Mouse (Mus musculus) right cerebral cortex, adult 18-20 months (tissue): ENCODE measurements around the gene Rnpc3.
"Not testable (repeated sequence)": the region's sequence is repeated elsewhere in the genome, so short reads cannot be mapped to it uniquely, and the experiment has no call there.

Experiments
- DNase-seq: peaks from one replicate; pipeline ENCODE4 v3.0.0; 2022; ENCODE audit warnings: mixed read lengths

Gene Rnpc3

GRCm38 (mm10) chr3:113629606-113630359 lies at the start of gene Rnpc3:
TSS of gene Rnpc3 (minus strand) at chr3:113630149.
- DNase-seq, result peak; percentile 96

- no peak for DNase-seq
These were observed 27.0 kb upstream of the Rnpc3 start for GRCm38 (mm10) chr3:113656940-113657339.

- no peak for DNase-seq
These were observed 24.4 kb upstream of the Rnpc3 start for GRCm38 (mm10) chr3:113654335-113654734.

GRCm38 (mm10) chr3:113651386-113651785 lies 21.4 kb upstream of the Rnpc3 start:
- not testable (repeated sequence) for DNase-seq

GRCm38 (mm10) chr3:113639545-113639944 lies 9.6 kb upstream of the Rnpc3 start:
- no peak for DNase-seq

GRCm38 (mm10) chr3:113634220-113634619 lies 4.3 kb upstream of the Rnpc3 start:
- no peak for DNase-seq

GRCm38 (mm10) chr3:113631611-113632010 lies 1.7 kb upstream of the Rnpc3 start:
- no peak for DNase-seq

- no peak for DNase-seq
These were observed 615 bp upstream of the Rnpc3 start for GRCm38 (mm10) chr3:113630564-113630963.

GRCm38 (mm10) chr3:113606599-113606998 lies 23.4 kb downstream of the Rnpc3 start, which contains the start of gene Amy1:
TSS of gene Amy1 (minus strand) at chr3:113606699.
- no peak for DNase-seq

- no peak for DNase-seq
These were observed 39.1 kb downstream of the Rnpc3 start for GRCm38 (mm10) chr3:113590844-113591243.

GRCm38 (mm10) chr3:113574578-113574977 lies 55.4 kb downstream of the Rnpc3 start:
- no peak for DNase-seq

- no peak for DNase-seq
These were observed 55.8 kb downstream of the Rnpc3 start for GRCm38 (mm10) chr3:113574138-113574537.

GRCm38 (mm10) chr3:113572158-113572557 lies 57.8 kb downstream of the Rnpc3 start:
- no peak for DNase-seq
